Mouse (Mus musculus) CH12.LX (cell line): ENCODE measurements around the gene Krt26. TPM values are rescaled to one million over a fixed set of nuclear protein-coding genes. Genes with fewer than 3 reads are reported as not detected.
A peak's percentile ranks its signal among the peaks of the same experiment; 100 is the strongest.

Experiments used
- DNase-seq: peaks from one replicate; pipeline ENCODE4 v3.0.0-alpha.2; 2013; ENCODE audit errors: extremely low read depth
- H3K27ac ChIP-seq: 2 replicates; pipeline ENCODE4 v1.5.1; 2012; ENCODE audit warnings: low read depth, mild to moderate bottlenecking, control low read depth, moderate library complexity; ENCODE audit not compliant: insufficient read depth
- H3K27me3 ChIP-seq: replicated peaks from 2 replicates; pipeline ENCODE3; 2012; ENCODE audit warnings: inconsistent platforms
- H3K36me3 ChIP-seq, 2 experiments: replicated peaks in 1 of 2; 2 replicates each; pipeline versions ENCODE3 to v1.6.1; 2012; ENCODE audit warnings: inconsistent platforms in 1 of 2, low read length in 1 of 2, mild to moderate bottlenecking in 1 of 2, mixed read lengths in 1 of 2, moderate library complexity in 1 of 2; ENCODE audit not compliant: control insufficient read depth in 1 of 2, insufficient read depth in 1 of 2
- H3K4me1 ChIP-seq, 2 experiments: 2 replicates each; pipeline ENCODE4 v1.6.1; 2012; ENCODE audit warnings: inconsistent platforms in 1 of 2, moderate library complexity in 1 of 2; ENCODE audit not compliant: insufficient read depth in 2 of 2, control insufficient read depth in 1 of 2
- H3K4me2 ChIP-seq: 2 replicates; pipeline ENCODE4 v1.6.1; 2012; ENCODE audit warnings: low read depth, mild to moderate bottlenecking, control low read depth; ENCODE audit not compliant: poor library complexity, insufficient read depth, severe bottlenecking
- H3K4me3 ChIP-seq, 3 experiments: fragments of 150-350 bp in 1 of 3; sonication (generic) in 1 of 3; replicated peaks in 1 of 3; 2 replicates each; pipeline versions ENCODE3 to v1.5.1; 2011 to 2012; ENCODE audit warnings: low read depth in 2 of 3, low read length in 2 of 3, mild to moderate bottlenecking in 2 of 3, moderate library complexity in 2 of 3, control low read depth in 1 of 3, improper control_type of control experiment in 1 of 3, inconsistent platforms in 1 of 3, mixed read lengths in 1 of 3; ENCODE audit not compliant: poor library complexity in 1 of 3
- H3K79me2 ChIP-seq: replicated peaks from 2 replicates; pipeline ENCODE4 v1.6.1; 2012; ENCODE audit warnings: mild to moderate bottlenecking, moderate library complexity; ENCODE audit not compliant: control insufficient read depth, poor library complexity, insufficient read depth, severe bottlenecking; ENCODE audit errors: extremely low read depth
- H3K9ac ChIP-seq: 2 replicates; pipeline ENCODE4 v1.6.1; 2012; ENCODE audit warnings: low read depth, mild to moderate bottlenecking, control low read depth, moderate library complexity; ENCODE audit not compliant: insufficient read depth
- H3K9me3 ChIP-seq: replicated peaks from 2 replicates; pipeline ENCODE3; 2012; ENCODE audit warnings: low read length, inconsistent platforms, mixed read lengths
- CHD1 ChIP-seq: IDR thresholded peaks from 2 replicates; pipeline ENCODE4 v1.6.1; 2012; ENCODE audit warnings: low read depth, low read length, improper control_type of control experiment, inconsistent platforms
- CTCF ChIP-seq, 2 experiments: IDR thresholded peaks in 1 of 2; conservative IDR thresholded peaks in 1 of 2; 2 replicates each; pipeline ENCODE4 v1.5.1; 2011 to 2012; ENCODE audit warnings: low read depth in 2 of 2, low read length in 2 of 2, improper control_type of control experiment in 1 of 2, inconsistent platforms in 1 of 2, mild to moderate bottlenecking in 1 of 2, moderate library complexity in 1 of 2
- ELF1 ChIP-seq: IDR thresholded peaks from 2 replicates; pipeline ENCODE4 v1.6.1; 2014; ENCODE audit warnings: low read depth, mild to moderate bottlenecking, inconsistent platforms, low read length, improper control_type of control experiment
- IRF4 ChIP-seq: IDR thresholded peaks from 2 replicates; pipeline ENCODE4 v1.6.1; 2014; ENCODE audit warnings: low read depth, mild to moderate bottlenecking, inconsistent platforms, low read length, improper control_type of control experiment
- JUND ChIP-seq: conservative IDR thresholded peaks from 2 replicates; pipeline ENCODE4 v1.6.1; 2011; ENCODE audit warnings: low read depth, low read length, improper control_type of control experiment
- MAFK ChIP-seq: IDR thresholded peaks from 2 replicates; pipeline ENCODE4 v1.6.1; 2011; ENCODE audit warnings: low read length, improper control_type of control experiment; ENCODE audit not compliant: insufficient replicate concordance
- POLR2A ChIP-seq: IDR thresholded peaks from 2 replicates; pipeline ENCODE4 v1.6.1; 2011; ENCODE audit warnings: low read depth, mild to moderate bottlenecking, improper control_type of control experiment, low read length
- RAD21 ChIP-seq: IDR thresholded peaks from 2 replicates; pipeline ENCODE4 v1.6.1; 2011; ENCODE audit warnings: low read depth, mild to moderate bottlenecking, low read length, improper control_type of control experiment, moderate library complexity
- RCOR1 ChIP-seq: conservative IDR thresholded peaks from 2 replicates; pipeline ENCODE4 v1.6.1; 2012; ENCODE audit warnings: low read depth, mild to moderate bottlenecking, inconsistent platforms, low read length, improper control_type of control experiment
- SMC3 ChIP-seq: IDR thresholded peaks from 2 replicates; pipeline ENCODE4 v1.6.1; 2011; ENCODE audit warnings: low read depth, low read length, improper control_type of control experiment
- TCF12 ChIP-seq: IDR thresholded peaks from 2 replicates; pipeline ENCODE4 v1.6.1; 2014; ENCODE audit warnings: low read depth, mild to moderate bottlenecking, inconsistent platforms, low read length, improper control_type of control experiment
- ZNF384 ChIP-seq: IDR thresholded peaks from 2 replicates; pipeline ENCODE4 v1.6.1; 2012; ENCODE audit warnings: low read depth, low read length, improper control_type of control experiment, inconsistent platforms
- dilution Hi-C: fragments of 300-500 bp; cut with MboI; formaldehyde crosslinking; loops from 2 replicates; pipeline ENCODE4 v1.14.3; 2020; ENCODE audit warnings: low sequenced_read_pairs; ENCODE audit not compliant: extremely low pct_unique_long_range_greater_than_20kb, extremely low pct_ligation_motif_present
- in situ Hi-C: fragments of 300-500 bp; cut with MboI; formaldehyde crosslinking; loops from 3 replicates; pipeline ENCODE4 v1.14.3; 2019; ENCODE audit warnings: low sequenced_read_pairs, low pct_ligation_motif_present, low pct_unique_long_range_greater_than_20kb, mixed read lengths
- polyA plus RNA-seq: library from polyadenylated mRNA; unstranded; fragments of >175 nt; gene quantifications from 2 replicates; pipeline ENCODE4 v1.2.1, GENCODE M21; 2012; ENCODE audit warnings: low read depth; ENCODE audit not compliant: insufficient read length
- total RNA-seq, 2 experiments: library from RNA; depleted of rRNA; stranded (reverse); fragments of 300-350 nt in 1 of 2; fragments of >200 nt in 1 of 2; gene quantifications; 2 replicates each; pipeline ENCODE4 v1.2.3; 2012 to 2014

Gene Krt26
- total and polyA plus RNA-seq, 3 experiments: not detected

DNA sequence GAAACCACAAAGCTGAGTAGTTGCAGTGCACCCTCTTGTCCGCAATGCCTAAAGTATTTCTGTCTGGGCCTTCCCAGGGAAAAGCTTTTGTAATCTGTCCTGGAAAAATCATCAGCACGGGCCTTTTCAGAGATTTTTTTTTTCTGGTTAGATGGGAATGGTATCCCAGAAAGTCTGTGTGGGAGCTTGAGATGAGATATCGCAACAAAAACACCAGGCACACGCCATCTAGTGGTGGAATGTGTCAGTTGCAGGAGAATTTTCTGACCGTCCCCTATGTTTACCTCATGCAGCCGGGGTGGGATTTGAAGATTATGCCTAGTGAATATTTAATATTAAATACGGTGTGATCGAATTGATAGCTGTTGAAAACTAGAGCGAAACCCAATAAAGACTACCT lies 26.6 kb upstream of the Krt26 start:
- peak overlapping the region; percentile 71 for H3K4me2 ChIP-seq
- no peaks in the 10 kb centered on the region for H3K79me2 ChIP-seq
- no peak overlapping the region for H3K4me3 ChIP-seq
- TF ChIP-seq ZNF384 (peak; percentile 67), CTCF (conservative IDR thresholded peaks at IDR 0.05 in 1 of 2, IDR thresholded peaks at IDR 0.05 in 1 of 2; ENCODE audit: low read depth in 2 of 2, low read length in 2 of 2) (peak; percentile 95 to 96), RAD21 (peak; percentile 49), SMC3 (peak; percentile 77), ELF1 (peak; percentile 50), JUND (0 out of 2 replicates have a peak, but pooled peaks have one; percentile 21), POLR2A (no peak), TCF12 (no peak), IRF4 (peak; percentile 28; the same call in 1 of the 2 replicates)
- no peaks in the 10 kb centered on the region for H3K9me3 ChIP-seq
- peak overlapping the region; percentile 44 for H3K9ac ChIP-seq
- no peak overlapping the region for H3K27ac ChIP-seq
- H3K4me1 ChIP-seq: peaks cover 13 to 14% of the 10 kb centered on the region in 2 experiments
- peak; percentile 70 for DNase-seq
- in situ Hi-C loops (no loop called here), dilution Hi-C loops (no loop called here)
- peaks cover 70% of the 10 kb centered on the region for H3K27me3 ChIP-seq
- no peaks in the 10 kb centered on the region for H3K36me3 ChIP-seq

DNA sequence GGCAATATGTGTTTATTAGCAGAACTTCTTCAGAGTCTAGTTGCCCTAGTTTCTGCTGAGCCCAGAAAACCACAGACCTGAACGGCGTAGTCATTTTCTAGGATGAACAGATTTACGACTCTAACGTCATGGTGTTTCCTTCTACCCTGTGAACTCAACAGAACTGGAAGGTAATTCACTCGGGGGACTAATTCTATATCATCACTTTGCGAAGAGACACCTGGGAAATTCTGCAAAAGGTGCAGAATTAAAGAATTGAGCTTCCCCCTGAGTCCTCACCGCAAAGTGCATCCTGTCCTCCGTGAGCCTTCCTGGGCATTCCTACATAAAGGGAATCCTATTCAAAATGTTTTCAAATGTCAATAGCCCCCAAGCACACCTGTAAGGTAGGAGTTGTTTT lies 23.7 kb upstream of the Krt26 start:
- H3K36me3 ChIP-seq: no peaks in the 10 kb centered on the region
- H3K9me3 ChIP-seq: no peaks in the 10 kb centered on the region
- no peak overlapping the region for H3K9ac ChIP-seq
- DNase-seq: no peak
- no peak overlapping the region for H3K4me3 ChIP-seq
- dilution Hi-C loops: no loop called here
- peaks cover 71% of the 10 kb centered on the region for H3K27me3 ChIP-seq
- TF ChIP-seq RCOR1 (no peak), ELF1 (no peak), MAFK (no peak), CHD1 (no peak), POLR2A (no peak)
- no peak overlapping the region for H3K4me2 ChIP-seq
- no peak overlapping the region for H3K27ac ChIP-seq
- H3K4me1 ChIP-seq: peaks cover 5 to 7% of the 10 kb centered on the region in 2 experiments
- H3K79me2 ChIP-seq: no peaks in the 10 kb centered on the region
- in situ Hi-C loops: no loop called here

DNA sequence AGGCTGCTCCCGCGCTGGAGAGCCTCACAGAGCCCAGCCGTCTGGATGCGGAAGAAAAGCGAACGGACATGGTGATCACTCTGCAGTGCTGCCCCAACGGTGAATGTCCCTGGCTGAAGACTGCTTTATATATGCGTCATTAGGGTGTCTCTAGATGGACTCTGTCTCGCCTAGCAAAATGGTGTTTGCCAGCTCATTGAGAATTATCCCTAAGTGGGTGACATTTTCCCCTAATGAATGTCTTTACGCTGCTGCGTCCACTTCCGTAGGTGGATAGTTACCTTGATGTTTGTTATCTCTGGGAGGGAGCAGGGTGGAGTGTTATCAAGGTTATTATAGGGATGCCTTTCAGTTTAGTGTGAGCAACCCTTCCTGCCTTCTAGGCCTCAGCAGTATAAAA lies 13.2 kb upstream of the Krt26 start, which contains the start of gene Krt27:
Gene Krt27, minus strand, starts transcription at position 101 of the 400 bp plus-strand sequence.
- no peak within 1 kb of the TSS for H3K4me2 ChIP-seq
- no peak for DNase-seq
- H3K9ac ChIP-seq: no peak within 1 kb of the TSS
- H3K36me3 ChIP-seq: no peaks in the 10 kb centered on the region
- in situ Hi-C loops (loop anchor here (5.0 kb wide), 1 partner anchor 34 kb away; no protein-coding TSS in a partner anchor), dilution Hi-C loops (no loop called here)
- no peak for TF ChIP-seq IRF4
- peaks cover 0 to 3% of the 10 kb centered on the region in 2 experiments; a peak in 2 of 4 replicates for H3K4me1 ChIP-seq
- no peaks in the 10 kb centered on the region for H3K79me2 ChIP-seq
- H3K27me3 ChIP-seq: peaks cover 86% of the 10 kb centered on the region
- peaks cover 2% of the 10 kb centered on the region for H3K9me3 ChIP-seq
- no peak within 1 kb of the TSS for H3K4me3 ChIP-seq
- no peak within 1 kb of the TSS for H3K27ac ChIP-seq
